Mouse (Mus musculus) midbrain, embryonic 10.5 days (tissue): ENCODE results near the gene Tmprss15. TPM values are rescaled to one million over a fixed set of nuclear protein-coding genes. Genes with fewer than 3 reads are reported as not detected.

Experiments used
- DNase-seq: peaks from one replicate; pipeline ENCODE4 v3.0.0-alpha.2; 2017; ENCODE audit warnings: low spot score
- H3K27ac ChIP-seq: fragments of 300-500 bp; sonication (generic); replicated peaks from 2 replicates; pipeline ENCODE4 v1.5.1; 2016; ENCODE audit warnings: mild to moderate bottlenecking
- H3K27me3 ChIP-seq: fragments of 300-500 bp; sonication (generic); 2 replicates; pipeline ENCODE4 v1.6.1; 2016; ENCODE audit warnings: low read depth, mild to moderate bottlenecking; ENCODE audit not compliant: poor library complexity, severe bottlenecking
- H3K36me3 ChIP-seq: fragments of 300-500 bp; sonication (generic); 2 replicates; pipeline ENCODE4 v1.6.1; 2016; ENCODE audit warnings: mild to moderate bottlenecking, moderate library complexity
- H3K4me1 ChIP-seq: fragments of 300-500 bp; sonication (generic); 2 replicates; pipeline ENCODE4 v1.6.1; 2016
- H3K4me3 ChIP-seq: fragments of 300-500 bp; sonication (generic); 2 replicates; pipeline ENCODE4 v1.5.1; 2016; ENCODE audit warnings: mild to moderate bottlenecking, moderate library complexity
- H3K9me3 ChIP-seq: fragments of 300-500 bp; sonication (generic); replicated peaks from 2 replicates; pipeline ENCODE4 v1.6.1; 2016; ENCODE audit warnings: mild to moderate bottlenecking
- WGBS: fragments of 180-500 bp; shearing (Covaris S2); methylation state at CpG from one replicate; pipeline ENCODE4 v1.1.7; 2016; 5-methylcytosine and 5-hydroxymethylcytosine counted together
- polyA plus RNA-seq: library from polyadenylated mRNA; unstranded; fragments of >200 nt; fragmentation: Nextera tagmentation; extraction: Ambion mirVana; gene quantifications from 2 replicates; pipeline ENCODE4 v1.2.1, GENCODE M21; 2016

Tmprss15 gene
- 0.07 TPM in 1 of 2 replicates, not detected in the other for polyA plus RNA-seq

DNA sequence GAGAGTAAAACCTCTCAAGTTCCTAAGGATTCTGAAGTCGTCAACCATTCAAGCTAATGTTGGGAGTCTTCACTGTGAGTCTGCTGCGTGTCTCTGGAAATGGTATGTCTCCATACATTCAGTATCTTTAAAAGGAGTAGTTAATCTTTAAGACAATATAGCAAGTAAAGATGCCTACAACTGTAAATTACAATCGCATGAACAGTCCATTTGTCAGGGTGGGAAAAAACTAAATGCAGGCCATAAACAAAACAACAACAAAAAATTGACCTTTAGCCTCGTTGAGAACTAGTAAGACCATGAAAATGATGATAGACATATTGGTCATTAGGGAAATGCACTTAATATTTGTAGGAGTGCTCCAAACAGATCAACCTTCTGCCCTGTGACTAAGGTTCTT lies at the start of gene Tmprss15:
Gene Tmprss15, minus strand, starts transcription at position 101 of the 400 bp plus-strand sequence.
- 86% methylated on average over 4 of the region's 4 CpGs for WGBS
- no peaks in the 10 kb centered on the region for H3K36me3 ChIP-seq

GRCm38 (mm10) chr16:79114879-79115278 lies 24.0 kb upstream of the Tmprss15 start:
- no peak for DNase-seq
- Histone ChIP-seq H3K27me3 (no peaks in the 10 kb centered on the region), H3K27ac (no peak overlapping the region), H3K9me3 (no peaks in the 10 kb centered on the region), H3K4me3 (no peak overlapping the region), H3K4me1 (peaks cover 13% of the 10 kb centered on the region), H3K36me3 (no peaks in the 10 kb centered on the region)
- WGBS = 74% methylated on average over 1 of the region's 1 CpGs

More for the DNA sequence above, at the start of gene Tmprss15:
- Histone ChIP-seq H3K4me1 (no peaks in the 10 kb centered on the region), H3K27ac (no peak within 1 kb of the TSS), H3K4me3 (no peak within 1 kb of the TSS), H3K27me3 (no peaks in the 10 kb centered on the region), H3K9me3 (no peaks in the 10 kb centered on the region)
- no peak for DNase-seq

DNA sequence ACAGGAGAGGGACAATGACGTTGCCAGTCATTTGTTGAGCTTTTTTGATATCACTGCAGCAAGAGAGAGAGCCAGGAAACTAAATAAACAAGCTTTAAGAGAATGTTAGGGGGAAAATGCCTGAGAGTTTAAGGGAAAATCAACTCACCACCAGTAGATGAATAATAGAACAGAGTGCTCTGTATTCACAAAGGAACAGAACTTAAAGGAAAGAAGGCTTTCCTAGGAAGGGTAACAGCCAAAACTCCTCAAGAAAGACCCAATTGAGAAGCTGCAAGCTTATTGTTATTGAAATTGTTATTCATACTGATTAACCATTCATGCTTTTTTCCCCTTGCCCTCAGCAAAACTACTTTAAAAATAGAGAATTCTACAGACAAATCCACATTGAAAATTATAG lies 18.6 kb upstream of the Tmprss15 start:
- Histone ChIP-seq H3K27ac (no peak overlapping the region), H3K4me1 (peaks cover 8% of the 10 kb centered on the region; the same call in 1 of the 2 replicates), H3K27me3 (no peaks in the 10 kb centered on the region), H3K36me3 (no peaks in the 10 kb centered on the region), H3K4me3 (no peak overlapping the region), H3K9me3 (no peaks in the 10 kb centered on the region)
- 68% methylated on average over 1 of the region's 1 CpGs for WGBS
- no peak for DNase-seq

GRCm38 (mm10) chr16:79108969-79109368 lies 18.1 kb upstream of the Tmprss15 start:
- Histone ChIP-seq H3K4me3 (no peak overlapping the region), H3K36me3 (no peaks in the 10 kb centered on the region), H3K27ac (no peak overlapping the region), H3K4me1 (peaks cover 4% of the 10 kb centered on the region; the same call in 1 of the 2 replicates), H3K9me3 (no peaks in the 10 kb centered on the region), H3K27me3 (no peaks in the 10 kb centered on the region)
- 87% methylated on average over 5 of the region's 5 CpGs for WGBS
- no peak for DNase-seq

- H3K27ac ChIP-seq = no peak overlapping the region
- H3K4me1 ChIP-seq = peaks cover 7% of the 10 kb centered on the region
- H3K36me3 ChIP-seq = no peaks in the 10 kb centered on the region
- DNase-seq = no peak
- no peaks in the 10 kb centered on the region for H3K9me3 ChIP-seq
- 84% methylated on average over 2 of the region's 2 CpGs for WGBS
- H3K27me3 ChIP-seq = no peaks in the 10 kb centered on the region
- H3K4me3 ChIP-seq = no peak overlapping the region
These were observed 9.4 kb upstream of the Tmprss15 start for GRCm38 (mm10) chr16:79100325-79100724.

DNA sequence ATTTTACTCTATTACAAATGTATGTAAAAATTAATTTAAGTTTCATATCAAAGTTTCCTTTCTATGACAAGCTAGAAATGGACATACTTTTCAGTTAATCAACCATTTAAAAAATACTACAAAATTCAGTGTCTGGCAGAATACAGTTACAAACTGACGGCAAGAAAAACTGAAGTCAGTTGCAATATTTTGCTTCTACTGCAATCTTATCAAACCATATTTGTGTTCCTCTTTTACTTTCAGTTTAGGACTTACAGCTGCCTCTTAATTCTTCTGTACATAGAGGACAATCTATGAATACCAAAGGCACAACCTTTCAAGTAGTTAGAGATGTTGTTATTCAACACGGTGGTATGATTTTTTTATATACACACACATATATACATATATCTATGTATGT lies 7.4 kb upstream of the Tmprss15 start:
- WGBS = 93% methylated on average over 2 of the region's 2 CpGs
- peaks cover 7% of the 10 kb centered on the region for H3K4me1 ChIP-seq
- no peak for DNase-seq
- H3K36me3 ChIP-seq = no peaks in the 10 kb centered on the region
- H3K9me3 ChIP-seq = no peaks in the 10 kb centered on the region
- H3K27me3 ChIP-seq = no peaks in the 10 kb centered on the region
- no peak overlapping the region for H3K4me3 ChIP-seq
- no peak overlapping the region for H3K27ac ChIP-seq

GRCm38 (mm10) chr16:79086550-79086949 lies 4.3 kb downstream of the Tmprss15 start:
- no peak overlapping the region for H3K27ac ChIP-seq
- no peaks in the 10 kb centered on the region for H3K9me3 ChIP-seq
- DNase-seq = no peak
- H3K36me3 ChIP-seq = no peaks in the 10 kb centered on the region
- H3K4me1 ChIP-seq = no peaks in the 10 kb centered on the region
- no peaks in the 10 kb centered on the region for H3K27me3 ChIP-seq
- H3K4me3 ChIP-seq = no peak overlapping the region
- 93% methylated on average over 6 of the region's 6 CpGs for WGBS

GRCm38 (mm10) chr16:79063848-79064247 lies 27.0 kb downstream of the Tmprss15 start:
- H3K4me3 ChIP-seq = no peak overlapping the region
- no peaks in the 10 kb centered on the region for H3K9me3 ChIP-seq
- no peak overlapping the region for H3K27ac ChIP-seq
- no peak for DNase-seq
- no peaks in the 10 kb centered on the region for H3K27me3 ChIP-seq
- 98% methylated on average over 1 of the region's 1 CpGs for WGBS
- no peaks in the 10 kb centered on the region for H3K36me3 ChIP-seq
- H3K4me1 ChIP-seq = no peaks in the 10 kb centered on the region

GRCm38 (mm10) chr16:79058775-79059558 lies 31.9 kb downstream of the Tmprss15 start:
- Histone ChIP-seq H3K27ac (no peak overlapping the region), H3K27me3 (no peaks in the 10 kb centered on the region), H3K36me3 (no peaks in the 10 kb centered on the region), H3K9me3 (no peaks in the 10 kb centered on the region), H3K4me3 (no peak overlapping the region), H3K4me1 (no peaks in the 10 kb centered on the region)
- 67% methylated on average over 12 of the region's 12 CpGs for WGBS
- DNase-seq = peak; percentile 19

- H3K27ac ChIP-seq = no peak overlapping the region
- H3K4me1 ChIP-seq = peaks cover 4% of the 10 kb centered on the region; the same call in 1 of the 2 replicates
- H3K27me3 ChIP-seq = no peaks in the 10 kb centered on the region
- no peaks in the 10 kb centered on the region for H3K36me3 ChIP-seq
- 86% methylated on average over 2 of the region's 2 CpGs for WGBS
- H3K4me3 ChIP-seq = no peak overlapping the region
- DNase-seq = no peak
- no peaks in the 10 kb centered on the region for H3K9me3 ChIP-seq
These were observed 58.3 kb downstream of the Tmprss15 start for GRCm38 (mm10) chr16:79032593-79032992.

- Histone ChIP-seq H3K4me1 (no peaks in the 10 kb centered on the region), H3K4me3 (no peak overlapping the region), H3K9me3 (no peaks in the 10 kb centered on the region), H3K36me3 (no peaks in the 10 kb centered on the region), H3K27me3 (no peaks in the 10 kb centered on the region), H3K27ac (no peak overlapping the region)
- no peak for DNase-seq
- 91% methylated on average over 2 of the region's 2 CpGs for WGBS
These were observed 88.1 kb downstream of the Tmprss15 start for GRCm38 (mm10) chr16:79002812-79003211.

- no peaks in the 10 kb centered on the region for H3K4me1 ChIP-seq
- WGBS = 85% methylated on average over 9 of the region's 9 CpGs
- no peaks in the 10 kb centered on the region for H3K9me3 ChIP-seq
- no peak overlapping the region for H3K4me3 ChIP-seq
- no peak for DNase-seq
- H3K36me3 ChIP-seq = no peaks in the 10 kb centered on the region
- H3K27ac ChIP-seq = no peak overlapping the region
- H3K27me3 ChIP-seq = no peaks in the 10 kb centered on the region
These were observed 89.2 kb downstream of the Tmprss15 start for GRCm38 (mm10) chr16:79001679-79002078.

- WGBS = 38% methylated on average over 8 of the region's 8 CpGs
- no peaks in the 10 kb centered on the region for H3K36me3 ChIP-seq
- no peak for DNase-seq
These were observed 114.5 kb downstream of the Tmprss15 start for GRCm38 (mm10) chr16:78976384-78976783.

More at GRCm38 (mm10) chr16:78976384-78976783, 114.5 kb downstream of the Tmprss15 start:
- Histone ChIP-seq H3K4me1 (peaks cover 6% of the 10 kb centered on the region), H3K9me3 (no peaks in the 10 kb centered on the region), H3K27me3 (no peaks in the 10 kb centered on the region), H3K27ac (no peak overlapping the region), H3K4me3 (no peak overlapping the region)
